Mouse (Mus musculus) NIH3T3 (cell line): Measurements from ENCODE around the gene Smco2.

Experiments
- DNase-seq: peaks from one replicate; pipeline ENCODE4 v3.0.0-alpha.2; 2012; ENCODE audit warnings: low read depth

Gene Smco2

GRCm38 (mm10) chr6:146850050-146850449 lies at the start of gene Smco2:
Gene Smco2, plus strand, starts transcription at chr6:146850104.
- no peak for DNase-seq

GRCm38 (mm10) chr6:146809991-146810390 lies 39.9 kb upstream of the Smco2 start:
- no peak for DNase-seq

DNA sequence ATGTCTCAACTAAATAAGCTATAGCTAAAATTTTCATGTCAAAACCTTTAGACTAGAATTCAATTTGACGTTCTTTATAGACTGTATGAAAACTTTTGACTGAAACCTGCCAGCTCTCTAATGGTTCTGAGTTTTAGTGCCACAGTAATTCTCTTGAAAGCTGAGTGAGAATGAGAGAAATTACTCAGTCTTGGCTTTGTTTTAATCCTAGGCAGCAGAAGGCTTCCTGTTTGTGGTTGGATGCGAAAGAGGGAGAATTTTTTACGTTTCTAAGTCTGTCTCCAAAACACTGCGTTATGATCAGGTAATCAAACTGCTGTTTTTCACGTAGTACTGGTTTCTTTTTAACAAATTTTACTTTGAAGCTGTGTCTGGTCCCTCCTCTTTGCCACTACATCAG lies 36.9 kb upstream of the Smco2 start:
- no peak for DNase-seq

DNA sequence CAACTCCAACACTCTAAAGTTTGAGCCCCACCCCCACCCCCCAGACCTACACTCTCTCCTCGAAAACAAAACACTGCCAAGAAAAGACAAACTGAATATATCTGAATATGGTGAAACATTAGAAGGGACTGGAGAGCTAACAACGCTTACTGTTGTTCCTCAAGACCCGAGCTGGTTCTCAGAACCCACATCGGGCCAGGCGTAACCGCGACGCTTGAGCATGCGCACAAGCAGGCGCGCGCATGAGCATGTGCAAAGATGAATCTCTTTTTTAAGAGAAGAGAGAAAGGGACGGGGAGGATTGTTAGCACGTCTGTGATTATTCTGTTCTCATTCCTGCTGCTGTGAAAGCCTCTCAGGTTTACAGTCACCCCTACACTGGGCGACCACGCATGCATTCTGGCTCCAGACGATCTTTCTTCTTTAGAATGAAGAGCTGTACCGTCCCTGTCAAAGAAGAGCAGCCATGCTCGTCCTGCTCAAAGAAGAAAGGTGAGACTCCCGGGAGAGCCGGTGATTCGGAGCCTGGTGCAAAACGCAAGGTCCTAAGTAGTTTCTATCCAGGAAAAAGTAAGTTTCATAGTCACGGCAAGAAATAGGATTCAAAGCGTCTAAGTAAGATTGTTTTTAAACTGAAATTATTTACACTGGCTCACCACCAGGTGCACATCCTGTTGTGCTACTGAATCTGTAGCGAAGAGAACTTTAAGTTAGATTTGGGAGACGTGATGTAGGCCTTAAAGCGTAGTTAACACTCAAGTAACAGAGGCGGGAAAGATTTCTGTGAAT lies 29.5 kb upstream of the Smco2 start:
- no peak for DNase-seq

DNA sequence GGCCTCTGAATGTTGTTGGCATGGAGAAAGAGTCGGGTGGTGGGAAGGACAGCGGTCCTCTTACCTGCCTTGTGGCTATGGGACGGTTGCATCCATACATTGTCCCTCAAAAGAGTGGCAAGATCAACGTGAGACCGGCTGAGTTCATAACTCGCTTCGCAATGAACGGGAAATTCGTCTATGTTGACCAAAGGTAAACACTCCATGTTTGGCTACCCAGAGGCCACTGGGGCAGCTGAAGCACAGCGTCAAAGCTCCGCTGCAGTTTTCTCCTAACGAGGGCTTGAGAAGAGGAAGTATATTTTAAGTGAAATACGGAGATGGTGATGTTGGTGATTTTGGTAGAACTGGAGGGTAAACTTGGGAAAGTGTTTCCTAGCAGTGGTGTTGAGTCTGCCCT lies 27.9 kb upstream of the Smco2 start:
- DNase-seq, result no peak

- DNase-seq, result peak; percentile 81
Observed at GRCm38 (mm10) chr6:146824727-146825486, 25.0 kb upstream of the Smco2 start.

DNA sequence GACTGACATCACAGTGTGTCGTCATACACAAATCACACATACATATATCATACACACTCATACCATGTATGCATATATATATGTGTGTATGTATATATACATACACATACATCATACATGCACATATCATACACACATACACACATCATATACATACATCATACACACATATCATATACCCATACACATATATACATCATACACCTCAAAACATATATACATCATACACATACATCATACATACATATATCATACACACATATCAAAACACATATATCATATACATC lies 24.5 kb upstream of the Smco2 start:
- DNase-seq, result no peak

DNA sequence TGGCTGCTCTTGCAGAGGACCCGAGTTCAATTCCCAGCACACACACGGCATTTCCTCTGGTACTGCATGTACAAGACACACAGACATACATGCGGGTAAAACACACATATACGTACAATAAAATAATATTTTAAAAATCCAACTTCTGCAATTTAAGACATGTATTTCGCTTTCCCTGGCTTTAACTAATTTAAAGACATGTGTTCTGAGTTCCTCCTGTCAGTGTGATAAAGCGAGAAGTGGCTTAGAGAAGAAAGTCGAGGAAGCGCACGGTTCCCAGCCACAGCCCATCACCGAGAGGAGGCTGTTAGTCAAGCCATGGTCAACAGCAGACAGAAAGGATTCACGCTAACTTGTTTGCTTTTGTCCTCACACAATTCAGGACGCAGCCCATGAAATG lies 18.6 kb upstream of the Smco2 start:
- no peak for DNase-seq

- peak; percentile 89 for DNase-seq
Observed at GRCm38 (mm10) chr6:146833485-146834314, 16.2 kb upstream of the Smco2 start.

GRCm38 (mm10) chr6:146834342-146834741 lies 15.6 kb upstream of the Smco2 start:
- no peak for DNase-seq

GRCm38 (mm10) chr6:146835784-146836183 lies 14.1 kb upstream of the Smco2 start:
- DNase-seq, result no peak

- no peak for DNase-seq
Observed at GRCm38 (mm10) chr6:146837316-146837715, 12.6 kb upstream of the Smco2 start.

DNA sequence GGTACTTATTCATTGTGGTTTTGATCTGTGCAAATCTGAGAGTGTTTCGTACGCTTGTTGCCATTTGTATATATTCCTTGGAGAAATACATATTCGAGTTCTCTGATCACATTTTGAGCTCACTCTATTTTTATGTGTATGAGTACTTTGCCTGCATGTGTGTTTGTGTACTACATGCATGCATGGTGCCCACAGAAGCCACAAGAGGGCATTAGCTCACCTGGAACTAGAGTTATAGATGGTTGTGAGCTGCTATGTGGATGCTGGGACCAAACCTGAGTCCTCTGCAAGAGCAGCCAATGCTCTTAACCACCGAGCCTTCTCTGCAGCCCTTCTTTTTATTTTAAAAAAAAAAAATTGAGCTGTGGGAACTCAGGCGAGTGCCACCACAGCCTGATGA lies 11.5 kb upstream of the Smco2 start:
- DNase-seq, result no peak

DNA sequence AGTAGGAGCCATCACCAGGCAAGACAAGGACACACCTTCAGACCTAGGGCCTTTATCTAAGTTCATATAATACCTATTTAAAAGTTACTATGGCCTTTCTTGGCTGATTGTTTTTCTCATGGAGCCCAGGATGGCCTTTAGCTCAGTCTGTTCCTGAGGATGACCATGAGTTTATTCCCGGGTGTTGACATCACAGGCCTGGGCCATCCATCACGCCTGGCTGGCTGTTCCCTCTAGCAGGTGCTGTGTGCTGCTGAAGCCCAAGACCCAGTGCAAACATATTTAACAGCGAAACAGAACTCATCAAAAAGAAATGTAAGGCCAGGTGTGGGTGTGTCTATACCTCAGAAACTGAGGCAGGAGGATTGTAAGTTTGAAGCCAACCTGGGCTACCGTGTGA lies 11.0 kb upstream of the Smco2 start:
- DNase-seq, result no peak

GRCm38 (mm10) chr6:146844867-146845266 lies 5.0 kb upstream of the Smco2 start:
- no peak for DNase-seq

- no peak for DNase-seq
Observed at GRCm38 (mm10) chr6:146845347-146845746, 4.6 kb upstream of the Smco2 start.

GRCm38 (mm10) chr6:146845961-146846750 lies 3.7 kb upstream of the Smco2 start:
- DNase-seq, result peak; percentile 89

DNA sequence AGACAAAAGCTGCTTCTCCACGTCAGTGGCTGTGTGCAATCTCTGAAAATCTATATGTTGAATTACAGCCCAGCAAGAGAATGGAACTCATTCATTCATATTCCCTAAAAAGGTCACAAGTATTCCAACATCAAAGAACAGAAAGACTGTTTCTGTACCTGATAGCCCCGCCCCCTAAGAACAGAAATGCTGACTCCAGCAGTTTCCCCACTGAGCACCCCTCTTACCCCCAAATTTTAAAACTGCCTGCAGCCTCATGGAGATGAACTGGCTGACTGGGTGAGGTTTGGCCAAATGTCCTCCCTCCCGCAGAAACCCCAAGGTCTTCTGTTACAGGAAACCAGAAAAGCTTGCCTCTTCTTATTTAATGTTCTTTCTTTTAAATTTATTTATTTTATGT lies 2.5 kb upstream of the Smco2 start:
- no peak for DNase-seq

GRCm38 (mm10) chr6:146848281-146848680 lies 1.6 kb upstream of the Smco2 start:
- DNase-seq, result peak; percentile 50

- no peak for DNase-seq
Observed at GRCm38 (mm10) chr6:146851916-146852315, 2.0 kb downstream of the Smco2 start.

DNA sequence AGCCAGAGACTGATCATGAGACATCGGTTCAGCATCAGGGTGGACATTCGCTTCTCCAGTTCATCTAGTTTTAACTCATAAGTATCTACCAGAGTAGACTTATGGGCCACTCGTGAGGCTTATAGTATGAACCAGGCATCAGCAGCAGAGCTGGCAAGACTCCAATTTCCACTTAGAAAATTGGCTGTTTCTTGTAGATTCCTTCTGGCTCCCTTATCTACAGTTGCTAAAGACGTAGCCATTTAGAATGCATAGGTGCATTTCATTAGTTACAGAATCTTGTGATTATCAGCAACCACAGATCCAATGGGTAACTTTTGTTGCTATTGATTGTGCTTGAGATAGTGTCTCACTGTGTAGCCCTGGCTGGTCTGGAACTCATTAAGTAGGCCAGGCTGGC lies 2.8 kb downstream of the Smco2 start:
- DNase-seq, result peak; percentile 65

DNA sequence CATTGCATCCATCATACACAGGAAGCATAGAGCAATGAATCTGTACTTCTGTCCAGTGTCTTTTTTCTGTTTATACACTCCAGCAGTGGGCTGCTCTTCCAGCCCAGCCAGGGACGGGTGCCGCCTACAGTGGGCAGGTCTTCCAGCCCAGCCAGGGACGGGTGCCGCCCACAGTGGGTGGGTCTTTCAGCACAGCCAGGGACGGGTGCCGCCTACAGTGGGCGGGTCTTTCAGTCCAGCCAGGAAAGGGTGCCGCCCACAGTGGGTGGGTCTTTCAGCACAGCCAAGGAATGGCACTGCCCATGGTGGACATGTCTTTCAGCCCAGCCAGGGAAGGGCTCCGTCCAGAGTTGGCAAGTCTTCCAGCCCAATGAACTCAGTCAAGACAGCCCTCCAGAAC lies 5.3 kb downstream of the Smco2 start:
- no peak for DNase-seq
